Mouse (Mus musculus) retina, adult 2 months (tissue): ENCODE measurements around the gene St5.

Source experiments
- DNase-seq: peaks from one replicate; pipeline ENCODE4 v3.0.0-alpha.2; 2012; ENCODE audit warnings: low read depth, low spot score

Gene St5

DNA sequence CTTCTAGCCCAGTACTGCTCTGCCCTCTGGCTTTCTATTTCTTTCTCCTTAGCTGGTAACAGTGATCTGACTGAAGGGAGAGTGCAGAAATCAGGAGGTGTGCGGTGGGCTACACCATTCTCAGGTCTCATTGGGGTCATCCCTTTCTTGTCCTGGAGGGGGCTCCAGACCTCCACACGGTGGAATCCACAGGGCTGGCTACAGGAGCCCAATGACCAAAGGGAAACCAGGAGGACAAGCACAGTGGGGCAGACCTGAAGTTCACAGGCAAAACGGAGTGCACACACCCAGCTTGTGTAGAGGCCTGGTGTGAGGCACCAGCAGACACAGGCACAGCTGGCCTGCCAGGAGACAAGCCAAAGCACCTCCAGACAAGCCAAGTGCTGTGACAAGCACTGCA lies 175.0 kb downstream of the St5 start:
- no peak for DNase-seq

DNA sequence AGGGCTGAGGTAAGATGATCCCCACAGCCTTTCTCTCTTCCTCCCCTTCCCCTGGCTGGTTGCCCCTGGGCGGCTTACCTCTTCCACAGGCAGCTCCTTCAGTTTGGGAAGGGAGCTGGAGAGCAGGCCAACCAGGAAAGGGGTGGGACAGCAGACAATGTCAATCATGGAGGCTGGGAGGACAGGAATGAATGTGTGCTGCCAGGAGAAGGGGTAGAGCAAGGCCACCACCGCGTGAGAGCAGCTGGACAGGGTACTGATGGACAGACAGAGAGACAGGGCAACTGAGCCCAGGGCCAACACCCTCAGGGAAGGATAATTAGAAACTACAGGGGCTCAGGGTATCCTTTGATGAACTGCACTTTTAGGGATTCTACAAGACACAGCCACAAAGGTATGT lies 175.9 kb downstream of the St5 start:
- no peak for DNase-seq

GRCm38 (mm10) chr7:109525740-109526663 lies 177.4 kb downstream of the St5 start:
- no peak for DNase-seq

GRCm38 (mm10) chr7:109524763-109525162 lies 178.6 kb downstream of the St5 start:
- DNase-seq: no peak

DNA sequence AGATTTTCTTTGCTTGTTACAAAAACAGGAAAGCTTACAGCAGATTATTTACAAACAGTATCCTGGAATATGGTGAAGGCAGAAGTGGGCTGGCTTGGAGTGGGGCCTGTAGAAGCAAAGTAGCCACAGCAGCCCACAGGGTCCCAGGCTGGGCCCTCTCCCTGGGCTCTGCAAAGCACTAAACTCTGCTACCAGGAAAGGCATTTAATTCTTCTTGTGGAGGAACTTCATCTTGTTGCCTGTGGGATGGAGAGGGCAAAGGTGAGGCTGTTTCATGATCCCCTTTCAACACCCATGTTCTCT lies 179.0 kb downstream of the St5 start:
- no peak for DNase-seq

DNA sequence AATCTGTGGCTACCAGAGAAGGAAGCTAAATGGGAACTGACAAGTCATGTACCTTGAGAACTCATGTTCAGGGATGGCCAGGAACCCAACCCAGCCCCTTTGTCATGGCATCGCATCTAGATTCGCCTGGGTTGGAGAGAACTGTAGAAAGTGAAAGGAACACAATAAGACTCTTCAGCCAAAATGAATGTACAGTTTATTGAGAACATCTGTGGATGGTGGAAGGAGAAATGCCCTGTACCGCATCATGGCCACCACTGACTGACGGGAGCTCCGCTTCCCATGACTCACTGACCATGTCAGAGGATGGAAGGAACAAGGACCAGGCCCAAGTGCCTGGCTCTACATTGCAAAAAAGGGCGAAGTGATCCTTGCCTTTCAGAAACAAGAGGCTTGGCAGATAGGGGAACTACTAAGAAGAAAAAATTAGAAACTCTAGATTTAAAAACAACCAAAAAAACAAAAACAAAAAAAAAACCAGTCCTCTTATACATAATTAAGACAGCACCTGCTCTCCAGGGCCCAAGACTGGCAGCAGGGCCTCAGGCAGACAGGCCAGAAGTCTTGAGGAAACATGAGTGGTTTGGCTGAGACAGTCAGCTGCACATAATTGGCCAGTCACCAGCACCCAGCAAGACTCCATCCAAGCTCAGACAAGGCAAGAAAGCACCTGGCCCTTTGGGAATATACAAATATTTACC lies 179.5 kb downstream of the St5 start:
- no peak for DNase-seq

DNA sequence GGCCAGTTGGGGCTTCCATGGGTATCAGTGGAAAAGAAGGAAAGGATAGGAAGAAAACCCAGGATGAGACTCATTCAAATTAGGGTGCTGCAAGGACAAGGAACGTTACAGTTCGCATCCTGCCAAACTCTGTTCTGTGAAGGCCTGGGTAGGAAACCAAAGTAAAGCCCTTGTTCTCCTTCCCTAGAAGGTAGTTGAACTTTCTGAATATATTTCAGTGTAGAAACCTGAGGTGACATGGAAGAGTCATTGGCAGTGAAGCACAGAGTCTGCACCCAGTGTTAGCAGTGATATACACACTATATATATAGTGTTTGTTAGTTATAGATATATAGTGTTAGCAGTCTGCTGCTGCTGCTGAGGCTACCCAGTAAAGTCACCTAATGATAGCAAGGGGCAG lies 180.1 kb downstream of the St5 start:
- no peak for DNase-seq

- DNase-seq: no peak
Observed at GRCm38 (mm10) chr7:109522084-109522483, 181.3 kb downstream of the St5 start.

- no peak for DNase-seq
Observed at GRCm38 (mm10) chr7:109519936-109520335, 183.5 kb downstream of the St5 start.

DNA sequence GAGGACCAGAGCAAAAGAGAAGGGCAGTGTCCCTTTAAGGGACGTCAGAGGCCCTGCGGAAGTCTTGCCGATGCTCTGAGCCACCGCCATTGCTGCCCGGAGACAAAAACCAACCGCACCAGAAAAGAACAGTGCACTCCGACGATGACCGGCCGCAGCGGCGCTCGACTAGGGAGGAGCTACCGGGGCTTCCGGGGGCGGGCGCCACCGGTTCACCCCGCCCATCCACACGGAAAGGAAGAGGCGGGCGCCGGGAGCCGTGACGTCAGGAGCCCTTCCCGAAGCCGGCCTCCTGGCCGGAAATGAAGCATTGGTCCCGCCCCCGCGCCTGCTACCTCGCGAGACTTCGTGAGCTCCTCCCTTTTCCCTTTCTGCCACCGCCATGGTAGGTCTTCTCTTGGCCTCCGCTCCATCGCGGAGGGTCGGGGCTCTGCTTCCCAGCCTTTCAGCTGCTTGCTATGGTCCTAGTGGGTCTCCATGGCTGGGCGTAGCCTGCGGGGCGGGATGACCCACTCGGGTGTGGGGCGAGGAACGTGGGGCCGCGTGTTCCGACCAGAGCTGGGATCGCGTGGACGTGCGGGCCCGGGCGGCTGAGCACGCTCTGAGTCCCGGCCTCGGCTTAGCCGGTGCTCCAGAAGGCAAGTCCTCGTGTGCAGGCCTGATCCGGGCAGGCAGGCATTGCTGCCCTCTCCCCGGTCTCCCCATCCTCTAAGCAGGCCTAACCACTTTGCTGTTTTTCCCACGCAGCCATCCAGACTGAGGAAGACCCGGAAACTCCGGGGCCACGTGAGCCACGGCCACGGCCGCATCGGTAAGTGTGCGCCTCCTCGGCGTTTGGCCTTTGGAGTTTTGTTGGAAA lies 184.3 kb downstream of the St5 start, which contains the start of gene Rpl27a:
Gene Rpl27a (plus strand): TSS at position 310 of the 859 bp plus-strand sequence.
- DNase-seq: peak; percentile 95

- no peak for DNase-seq
Observed at GRCm38 (mm10) chr7:109518036-109518681, 185.2 kb downstream of the St5 start.

DNA sequence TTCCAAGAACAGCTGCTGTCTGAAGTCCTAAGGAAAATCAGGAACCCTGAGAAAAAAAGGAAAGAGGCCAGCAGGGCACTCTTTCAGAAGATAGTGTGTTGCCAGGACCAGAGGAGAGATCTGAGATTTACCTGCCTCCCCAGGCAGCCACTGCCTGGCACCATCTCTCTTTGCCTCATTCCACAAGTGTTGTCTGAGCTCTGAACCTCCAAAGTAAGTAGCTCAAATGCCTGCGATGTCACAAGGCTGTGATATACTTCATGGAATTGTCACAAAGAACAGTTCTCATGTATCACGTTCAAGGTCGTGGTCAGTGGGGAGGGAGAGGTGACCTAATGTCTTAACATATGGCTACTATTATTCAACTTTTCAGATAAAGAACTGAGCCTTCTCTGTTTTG lies 186.9 kb downstream of the St5 start:
- no peak for DNase-seq

DNA sequence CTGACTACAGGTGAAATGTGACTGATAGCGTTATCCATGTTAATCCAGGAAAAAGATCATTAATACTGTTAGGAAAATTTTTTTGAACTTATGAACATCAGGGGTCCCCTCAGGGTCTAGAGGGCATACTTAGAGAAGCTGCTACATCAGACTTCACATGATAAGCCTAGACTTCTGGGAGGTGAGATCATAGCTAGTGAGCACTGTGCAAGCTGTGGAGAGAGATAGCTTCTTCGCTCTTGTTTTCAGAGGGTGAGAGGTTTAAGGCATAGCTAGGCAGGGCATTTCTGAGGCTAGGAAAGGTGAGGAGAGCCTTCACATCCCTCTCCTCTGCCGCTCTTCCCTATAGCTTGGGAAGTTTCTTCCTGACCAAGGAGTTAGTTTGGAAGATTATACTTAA lies 191.6 kb downstream of the St5 start:
- no peak for DNase-seq

DNA sequence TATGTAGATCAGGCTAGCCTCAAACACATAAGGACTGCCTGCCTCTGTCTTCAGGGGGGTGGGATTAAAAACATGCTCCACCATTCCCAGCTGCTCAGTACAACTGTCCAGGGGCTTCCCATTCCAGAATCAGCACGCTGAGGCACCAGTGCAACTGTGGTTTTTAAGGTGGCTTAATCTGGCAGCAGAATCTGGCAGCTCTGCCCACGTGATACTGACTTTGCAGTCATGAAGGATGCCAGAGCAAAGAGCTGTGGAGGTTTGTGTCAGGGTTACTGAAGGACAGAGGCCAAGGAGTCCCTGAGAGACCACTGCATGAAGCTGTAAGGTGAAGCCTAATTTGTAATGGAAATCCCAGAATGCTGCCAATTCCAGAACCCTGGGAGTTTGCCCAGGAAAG lies 192.6 kb downstream of the St5 start:
- no peak for DNase-seq

DNA sequence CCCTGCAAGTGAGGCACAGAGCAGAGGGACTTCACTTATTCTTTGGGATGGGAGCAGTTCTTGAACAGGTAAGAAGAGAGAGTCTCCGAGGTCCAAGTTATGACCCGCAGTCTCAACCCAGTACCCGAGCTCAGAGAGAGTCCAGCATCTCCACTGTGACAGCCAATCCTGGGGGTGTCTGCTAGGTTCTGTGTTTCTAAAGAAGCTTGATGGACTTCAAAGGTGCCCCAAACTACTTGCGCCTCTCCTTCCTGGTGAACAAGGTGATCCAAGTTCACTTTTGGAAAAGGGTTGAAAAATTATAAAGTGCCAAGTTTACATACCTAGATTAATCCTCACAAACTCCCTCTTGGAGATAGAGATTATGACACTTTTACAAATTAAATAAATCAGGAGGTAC lies 195.4 kb downstream of the St5 start, which contains the start of gene Trim66:
Gene Trim66 (minus strand): TSS at position 101 of the 400 bp plus-strand sequence.
- DNase-seq: no peak

DNA sequence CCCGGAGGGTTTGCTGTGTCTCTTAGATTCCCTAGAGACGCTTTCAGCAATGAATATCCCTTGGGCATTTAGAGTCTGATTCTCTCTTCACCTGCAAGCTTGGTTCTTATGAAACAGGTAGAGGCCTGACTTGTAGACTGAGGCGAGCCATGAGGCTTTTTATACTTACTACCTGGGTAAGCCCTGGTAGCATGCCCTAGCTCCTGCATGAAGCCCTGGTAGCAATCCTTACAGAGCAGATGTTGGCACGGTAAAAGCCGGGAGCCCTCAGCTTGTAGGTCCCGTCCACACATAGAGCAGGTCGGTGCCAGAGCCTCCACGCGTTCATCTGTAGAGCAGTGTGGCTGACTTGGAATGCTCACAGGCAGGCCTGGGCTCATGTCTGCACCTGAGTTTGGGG lies 195.8 kb downstream of the St5 start:
- no peak for DNase-seq

DNA sequence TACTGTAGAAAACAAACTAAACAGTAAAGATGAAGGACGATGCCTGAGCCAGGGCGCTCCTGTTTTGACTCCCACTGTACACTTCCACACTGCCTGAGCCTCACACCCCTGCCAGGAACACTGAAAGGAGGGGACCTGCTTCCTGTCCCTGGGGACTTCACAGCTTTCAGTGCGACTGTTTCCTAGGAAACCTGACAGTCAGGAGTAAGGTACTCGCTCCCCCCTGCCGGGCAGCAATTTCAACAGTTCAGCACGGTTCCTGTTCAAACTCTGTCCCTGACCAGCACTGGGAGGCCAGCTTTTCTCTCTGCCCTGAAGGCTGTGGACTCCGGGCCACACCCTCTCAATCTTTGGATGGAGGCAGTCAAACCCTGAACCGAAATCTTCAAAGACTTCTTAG lies 196.3 kb downstream of the St5 start:
- DNase-seq: no peak

DNA sequence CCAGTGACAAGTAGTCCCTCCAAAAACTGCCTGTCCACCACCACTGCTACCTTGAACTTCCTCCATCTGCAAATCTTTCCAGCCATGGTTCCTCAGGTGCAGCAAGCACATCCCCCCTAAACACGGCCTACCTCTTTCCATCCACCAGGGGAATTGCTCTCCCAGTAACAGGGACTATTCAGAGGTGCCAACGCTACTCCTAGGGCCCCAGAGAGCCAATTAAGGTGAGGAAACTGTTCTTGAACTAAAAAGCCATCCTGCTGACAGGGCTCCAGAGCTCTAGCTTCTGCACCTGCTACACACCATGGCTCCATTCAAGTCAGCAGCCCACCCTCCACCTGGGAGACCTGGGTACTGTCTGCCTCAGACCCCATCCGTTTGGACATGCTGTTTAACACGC lies 205.9 kb downstream of the St5 start:
- no peak for DNase-seq

DNA sequence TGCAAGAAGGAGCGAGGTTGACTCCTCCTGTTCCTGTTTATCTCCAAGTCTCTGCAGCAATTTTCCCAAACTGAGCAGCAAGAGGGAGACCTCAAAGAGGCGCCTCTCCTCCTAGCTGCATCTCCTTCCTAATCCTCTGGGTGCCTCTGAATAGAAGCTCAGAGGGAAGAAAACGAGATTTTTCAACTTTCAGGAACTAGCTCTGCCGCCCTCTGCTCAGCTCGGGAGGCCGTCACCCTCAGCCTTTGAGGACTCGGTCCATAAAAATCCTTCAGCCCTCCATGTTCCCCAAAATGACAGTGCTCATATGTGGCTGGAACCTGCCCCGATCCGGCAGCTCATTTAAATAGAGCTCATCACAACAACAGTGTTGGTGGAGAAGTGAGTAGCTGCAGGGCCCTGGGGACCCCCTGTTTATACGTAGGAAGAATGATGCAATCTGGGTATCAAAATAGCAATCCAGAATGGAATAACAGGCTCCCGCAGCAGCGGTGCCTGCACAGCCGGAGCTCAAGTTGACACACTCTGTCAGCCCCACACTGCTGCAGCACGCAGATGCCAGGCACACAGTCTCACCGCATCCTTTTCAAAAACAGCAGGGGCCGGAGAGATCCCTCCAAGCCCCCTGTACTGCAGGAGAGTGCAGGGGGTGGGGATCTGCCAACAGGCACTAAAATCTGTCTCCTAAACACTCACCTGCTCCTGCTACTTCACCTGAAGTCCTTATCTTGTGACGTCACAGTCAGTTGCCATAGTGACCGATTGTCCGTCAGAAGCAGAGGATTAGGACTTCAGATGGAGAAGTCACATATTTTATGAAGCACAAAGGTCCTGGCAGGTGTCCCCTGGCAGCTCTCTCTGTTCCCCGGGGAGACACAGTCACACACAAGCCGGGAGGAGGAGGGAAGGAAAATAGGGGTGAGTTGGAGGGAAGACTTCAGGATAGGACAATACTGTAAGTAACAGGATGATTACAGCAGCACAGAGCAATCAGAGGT lies 209.8 kb downstream of the St5 start:
- DNase-seq: no peak

- DNase-seq: no peak
Observed at GRCm38 (mm10) chr7:109492616-109493318, 210.6 kb downstream of the St5 start.
